Comparison of ENCODE assay signal across 10 mouse cellular contexts in the genomic region with DNA sequence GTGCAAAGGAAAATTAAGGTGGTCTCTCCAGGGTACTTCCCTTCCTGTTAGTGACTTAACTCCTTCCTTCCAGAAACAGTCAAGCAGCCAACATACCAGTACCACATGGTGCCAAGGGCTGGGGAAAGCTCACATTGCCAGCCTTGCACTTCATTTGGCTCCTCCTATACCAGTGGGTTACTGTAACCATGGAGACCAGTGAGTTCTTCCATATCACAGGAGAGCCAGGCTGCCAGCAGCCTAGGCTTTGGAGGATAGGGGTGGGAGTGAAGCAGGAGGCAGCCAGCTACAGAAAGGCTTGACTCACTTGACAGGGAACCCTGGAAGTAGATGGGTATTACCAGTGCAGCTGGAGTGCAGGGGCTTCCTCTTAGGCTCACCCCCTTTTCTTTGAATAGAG. TPM values are rescaled to one million over a fixed set of nuclear protein-coding genes. Genes with fewer than 3 reads are reported as not detected.
DNase-seq lines count a peak whose midpoint lies in the region; ATAC-seq and TF ChIP-seq lines count a peak whose summit lies in the region.
"Had no signal": no experiment of that assay in that cellular context is flagged by ENCODE, and none has a peak within 500 bp of the region (broad histone marks: within the 10 kb centered on the region; RNA-seq: fewer than 3 reads in every experiment).

No protein-coding gene starts in this region.

- no peaks in the 10 kb centered on the region for H3K36me3 ChIP-seq in hindbrain, embryonic 15.5 days
- 0 out of 2 replicates have a peak, but pooled peaks cover 4% of the 10 kb centered on the region for H3K36me3 ChIP-seq in hindbrain, embryonic 12.5 days
- H3K36me3 ChIP-seq in hindbrain, postnatal 0 days (ENCODE audit: insufficient read depth, low read length) = peaks cover 5% of the 10 kb centered on the region; the same call in 1 of the 2 replicates
- H3K36me3 ChIP-seq in midbrain, embryonic 16.5 days (ENCODE audit: control insufficient read depth, insufficient read depth, low read length) = no peaks in the 10 kb centered on the region
- H3K36me3 ChIP-seq in intestine, postnatal 0 days (ENCODE audit: control insufficient read depth, insufficient read depth) = no peaks in the 10 kb centered on the region

- H3K9ac ChIP-seq in hindbrain, embryonic 15.5 days = no peak overlapping the region
- no peak overlapping the region for H3K9ac ChIP-seq in hindbrain, embryonic 12.5 days
- H3K9ac ChIP-seq in hindbrain, postnatal 0 days (replicated peaks; ENCODE audit: low read length) = no peak overlapping the region; the same call in 1 of the 2 replicates
- no peak overlapping the region for H3K9ac ChIP-seq in midbrain, embryonic 16.5 days (ENCODE audit: low read depth, low read length)
- no peak overlapping the region for H3K9ac ChIP-seq in intestine, postnatal 0 days (ENCODE audit: low read depth, low read length)
- H3K9ac ChIP-seq: liver, postnatal 0 days had no signal

- H3K27ac ChIP-seq in hindbrain, embryonic 15.5 days (replicated peaks) = peak overlapping the region; percentile 27; the same call in 1 of the 2 replicates
- H3K27ac ChIP-seq in hindbrain, embryonic 12.5 days = no peak overlapping the region
- H3K27ac ChIP-seq in hindbrain, postnatal 0 days = peak overlapping the region; percentile 59; the same call in 1 of the 2 replicates
- H3K27ac ChIP-seq in midbrain, embryonic 16.5 days (ENCODE audit: low read length) = peak overlapping the region; percentile 38
- no peak overlapping the region for H3K27ac ChIP-seq in intestine, postnatal 0 days (ENCODE audit: low read depth, low read length)

- ATAC-seq in hindbrain, embryonic 15.5 days (ENCODE audit: low FRiP score, low read depth) = peak; percentile 86; the same call in 1 of the 2 replicates
- ATAC-seq in hindbrain, embryonic 12.5 days (ENCODE audit: low FRiP score) = no peak
- ATAC-seq in common myeloid progenitor, adult 5-6 weeks (replicated peaks; ENCODE audit: low read depth, poor library complexity, severe bottlenecking) = peak; percentile 40
- peak; percentile 94 for ATAC-seq in hindbrain, postnatal 0 days
- peak; percentile 90 for ATAC-seq in midbrain, embryonic 16.5 days
- ATAC-seq in intestine, postnatal 0 days = no peak
- ATAC-seq: intestine, embryonic 16.5 days; liver, postnatal 0 days had no signal

- H3K4me2 ChIP-seq in hindbrain, embryonic 15.5 days = no peak overlapping the region
- H3K4me2 ChIP-seq in hindbrain, embryonic 12.5 days (replicated peaks) = no peak overlapping the region
- no peak overlapping the region for H3K4me2 ChIP-seq in hindbrain, postnatal 0 days (ENCODE audit: low read depth, low read length)
- H3K4me2 ChIP-seq in midbrain, embryonic 16.5 days (ENCODE audit: low read length) = no peak overlapping the region
- H3K4me2 ChIP-seq in intestine, postnatal 0 days (replicated peaks; ENCODE audit: low read depth) = no peak overlapping the region

- H3K27me3 ChIP-seq in hindbrain, embryonic 15.5 days = no peaks in the 10 kb centered on the region
- H3K27me3 ChIP-seq in hindbrain, embryonic 12.5 days = no peaks in the 10 kb centered on the region
- no peaks in the 10 kb centered on the region for H3K27me3 ChIP-seq in hindbrain, postnatal 0 days (ENCODE audit: insufficient read depth, low read length)
- H3K27me3 ChIP-seq in midbrain, embryonic 16.5 days (ENCODE audit: control insufficient read depth, insufficient read depth, low read depth, low read length) = no peaks in the 10 kb centered on the region
- H3K27me3 ChIP-seq in intestine, postnatal 0 days (replicated peaks; ENCODE audit: control insufficient read depth, insufficient read depth, low read length) = no peaks in the 10 kb centered on the region

- H3K4me3 ChIP-seq in hindbrain, embryonic 15.5 days = no peak overlapping the region
- H3K4me3 ChIP-seq in hindbrain, embryonic 12.5 days = no peak overlapping the region
- no peak overlapping the region for H3K4me3 ChIP-seq in hindbrain, postnatal 0 days (ENCODE audit: low read length)
- no peak overlapping the region for H3K4me3 ChIP-seq in midbrain, embryonic 16.5 days (ENCODE audit: low read depth, low read length)
- H3K4me3 ChIP-seq in intestine, postnatal 0 days (ENCODE audit: low read depth, low read length) = no peak overlapping the region

- no peaks in the 10 kb centered on the region for H3K9me3 ChIP-seq in hindbrain, embryonic 15.5 days
- no peaks in the 10 kb centered on the region for H3K9me3 ChIP-seq in hindbrain, embryonic 12.5 days (replicated peaks)
- no peaks in the 10 kb centered on the region for H3K9me3 ChIP-seq in hindbrain, postnatal 0 days (ENCODE audit: low read length)
- H3K9me3 ChIP-seq in midbrain, embryonic 16.5 days (replicated peaks; ENCODE audit: control insufficient read depth, low read length, poor library complexity, severe bottlenecking) = no peaks in the 10 kb centered on the region
- no peaks in the 10 kb centered on the region for H3K9me3 ChIP-seq in intestine, postnatal 0 days (ENCODE audit: control insufficient read depth)

- peaks cover 16% of the 10 kb centered on the region for H3K4me1 ChIP-seq in hindbrain, embryonic 15.5 days (replicated peaks)
- peaks cover 18% of the 10 kb centered on the region for H3K4me1 ChIP-seq in hindbrain, embryonic 12.5 days
- peaks cover 11% of the 10 kb centered on the region; the same call in 1 of the 2 replicates for H3K4me1 ChIP-seq in hindbrain, postnatal 0 days (ENCODE audit: insufficient read depth, low read length)
- H3K4me1 ChIP-seq in midbrain, embryonic 16.5 days (ENCODE audit: control insufficient read depth, insufficient read depth, low read length) = peaks cover 11% of the 10 kb centered on the region
- peaks cover 3% of the 10 kb centered on the region for H3K4me1 ChIP-seq in intestine, postnatal 0 days (replicated peaks; ENCODE audit: control insufficient read depth, insufficient read depth, low read length)

- DNase-seq in hindbrain, postnatal 0 days (ENCODE audit: low spot score) = peak; percentile 79
- no peak for DNase-seq in thymus, adult 18-20 months
- DNase-seq in thymus, postnatal 4 days = no peak
- DNase-seq: liver, postnatal 0 days had no signal

- no peak for TF ChIP-seq CTCF in hindbrain, postnatal 0 days (IDR thresholded peaks at IDR 0.05; ENCODE audit: low read depth)
- TF ChIP-seq CTCF in intestine, postnatal 0 days (IDR thresholded peaks at IDR 0.05; ENCODE audit: low read depth) = no peak

RNA-seq across cellular contexts. Expression of a gene that starts 31.9 kb away (rescaled TPM):
- polyA plus RNA-seq in hindbrain, embryonic 15.5 days (2015; fragmentation: Nextera tagmentation; extraction: Ambion mirVana) = 24.0 and 32.1 TPM in 2 replicates
- polyA plus RNA-seq in hindbrain, embryonic 12.5 days (2016; fragmentation: Nextera tagmentation; extraction: Ambion mirVana) = 62.5 and 66.6 TPM in 2 replicates
- 5.9 and 9.0 TPM in 2 replicates for total RNA-seq in common myeloid progenitor, adult 5-6 weeks (2017)
- total RNA-seq in hindbrain, postnatal 0 days (2014; rRNA removed) = 73.2 and 91.7 TPM in 2 replicates
- polyA plus RNA-seq in hindbrain, postnatal 0 days (2015; fragmentation: Nextera tagmentation; extraction: Ambion mirVana) = 14.8 and 16.6 TPM in 2 replicates
- polyA plus RNA-seq in midbrain, embryonic 16.5 days (2015; fragmentation: Nextera tagmentation; extraction: Ambion mirVana) = 17.9 and 20.1 TPM in 2 replicates
- 1.5 and 2.2 TPM in 2 replicates for polyA plus RNA-seq in intestine, postnatal 0 days (2015; fragmentation: Nextera tagmentation; extraction: Ambion mirVana)

RNA-seq across cellular contexts. Expression of a gene that starts 42.6 kb away (rescaled TPM):
- 49.5 and 52.5 TPM in 2 replicates for polyA plus RNA-seq in hindbrain, embryonic 15.5 days (2015; fragmentation: Nextera tagmentation; extraction: Ambion mirVana)
- polyA plus RNA-seq in hindbrain, embryonic 12.5 days (2016; fragmentation: Nextera tagmentation; extraction: Ambion mirVana) = 62.1 and 64.2 TPM in 2 replicates
- 17.9 and 40.2 TPM in 2 replicates for total RNA-seq in common myeloid progenitor, adult 5-6 weeks (2017)
- total RNA-seq in hindbrain, postnatal 0 days (2014; rRNA removed) = 39.9 and 47.8 TPM in 2 replicates
- polyA plus RNA-seq in hindbrain, postnatal 0 days (2015; fragmentation: Nextera tagmentation; extraction: Ambion mirVana) = 31.4 and 36.2 TPM in 2 replicates
- polyA plus RNA-seq in midbrain, embryonic 16.5 days (2015; fragmentation: Nextera tagmentation; extraction: Ambion mirVana) = 42.2 and 43.8 TPM in 2 replicates
- 39.6 and 46.4 TPM in 2 replicates for polyA plus RNA-seq in intestine, postnatal 0 days (2015; fragmentation: Nextera tagmentation; extraction: Ambion mirVana)

RNA-seq across cellular contexts. Expression of a gene that starts 58.1 kb away (rescaled TPM):
- 62.2 and 66.2 TPM in 2 replicates for polyA plus RNA-seq in hindbrain, embryonic 15.5 days (2015; fragmentation: Nextera tagmentation; extraction: Ambion mirVana)
- 75.9 and 77.6 TPM in 2 replicates for polyA plus RNA-seq in hindbrain, embryonic 12.5 days (2016; fragmentation: Nextera tagmentation; extraction: Ambion mirVana)
- 31.5 and 39.4 TPM in 2 replicates for total RNA-seq in common myeloid progenitor, adult 5-6 weeks (2017)
- 56.5 and 59.7 TPM in 2 replicates for total RNA-seq in hindbrain, postnatal 0 days (2014; rRNA removed)
- 42.7 and 42.8 TPM in 2 replicates for polyA plus RNA-seq in hindbrain, postnatal 0 days (2015; fragmentation: Nextera tagmentation; extraction: Ambion mirVana)
- 68.1 and 69.6 TPM in 2 replicates for polyA plus RNA-seq in midbrain, embryonic 16.5 days (2015; fragmentation: Nextera tagmentation; extraction: Ambion mirVana)
- 18.6 and 19.7 TPM in 2 replicates for polyA plus RNA-seq in intestine, postnatal 0 days (2015; fragmentation: Nextera tagmentation; extraction: Ambion mirVana)

Comparison
In these comparisons a context has a peak if more than half of its experiments do, and no peak if none do; other contexts are left out.
1. ATAC-seq: peak in hindbrain, embryonic 15.5 days (single experiment), common myeloid progenitor, adult 5-6 weeks (single experiment), hindbrain, postnatal 0 days (single experiment) and midbrain, embryonic 16.5 days (single experiment); none in hindbrain, embryonic 12.5 days (single experiment) and intestine, postnatal 0 days (single experiment).
2. H3K27ac ChIP-seq: peak in hindbrain, embryonic 15.5 days (single experiment), hindbrain, postnatal 0 days (single experiment) and midbrain, embryonic 16.5 days (single experiment); none in hindbrain, embryonic 12.5 days (single experiment) and intestine, postnatal 0 days (single experiment).